In the genomic region with DNA sequence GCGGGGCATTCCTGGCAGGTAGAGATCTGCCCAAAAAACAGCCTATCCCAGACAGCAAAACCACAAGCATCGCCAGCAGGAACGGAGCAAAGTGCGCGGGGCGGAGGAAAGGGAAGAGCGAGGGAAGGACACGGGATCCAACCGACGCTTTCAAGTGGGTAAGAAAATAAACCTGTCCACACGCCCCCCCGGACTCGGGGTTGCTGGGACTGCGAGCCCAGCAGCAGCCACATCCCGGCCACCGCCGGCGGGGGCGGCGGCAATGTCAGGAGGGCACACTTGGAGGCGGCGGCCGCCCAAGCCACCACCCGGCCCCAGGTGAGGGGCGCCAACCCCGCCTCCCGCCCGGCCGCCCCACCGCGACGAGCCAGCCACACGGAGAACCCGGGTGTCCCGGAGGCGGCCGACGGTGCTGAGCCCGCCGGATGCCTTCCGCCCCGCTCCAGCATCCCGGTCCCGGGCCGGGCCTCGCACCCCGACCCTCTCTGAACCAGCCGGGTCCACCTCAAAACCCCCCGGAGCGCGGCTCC, we compare ENCODE assay signal across 8 mouse cellular contexts. TPM values are rescaled to one million over a fixed set of nuclear protein-coding genes. Genes with fewer than 3 reads are reported as not detected.
DNase-seq lines count a peak whose midpoint lies in the region; ATAC-seq and TF ChIP-seq lines count a peak whose summit lies in the region.

No protein-coding gene starts in this region.

- no peak for TF ChIP-seq CTCF in spleen, adult 2 months (IDR thresholded peaks at IDR 0.05; ENCODE audit: extremely low read depth, insufficient read depth, insufficient read length, insufficient replicate concordance)

- no peak for TF ChIP-seq POLR2A in spleen, adult 2 months (IDR thresholded peaks at IDR 0.05; ENCODE audit: low read depth, low read length)

- DNase-seq in gastrocnemius, adult 18-20 months (ENCODE audit: low spot score), result peak; percentile 17
- DNase-seq in gastrocnemius, postnatal 10 days, result no peak
- peak; percentile 65 for DNase-seq in adrenal gland, postnatal 14 days
- peak; percentile 12 to 16 for DNase-seq in left cerebral cortex, adult 8-10 months (ENCODE audit: low spot score in 2 of 2)
- peak; percentile 9 to 33 for DNase-seq in spleen, adult 2 months (ENCODE audit: low read depth in 1 of 2, low spot score in 2 of 2)

- H3K4me3 ChIP-seq in hindbrain, embryonic 15.5 days, result peak overlapping the region; percentile 95
- H3K4me3 ChIP-seq in macrophage (ENCODE audit: inconsistent target), result peak overlapping the region; percentile 55
- H3K4me3 ChIP-seq in spleen, adult 2 months (ENCODE audit: extremely low read depth, insufficient read depth, insufficient read length), result peak overlapping the region; percentile 90

- H3K9ac ChIP-seq in hindbrain, embryonic 15.5 days, result peak overlapping the region; percentile 86

- no peaks in the 10 kb centered on the region for H3K27me3 ChIP-seq in hindbrain, embryonic 15.5 days
- H3K27me3 ChIP-seq in spleen, adult 2 months (ENCODE audit: control insufficient read depth, insufficient read depth, low read length), result no peaks in the 10 kb centered on the region

- H3K36me3 ChIP-seq in hindbrain, embryonic 15.5 days, result no peaks in the 10 kb centered on the region
- H3K36me3 ChIP-seq in macrophage (ENCODE audit: inconsistent target), result no peaks in the 10 kb centered on the region
- no peaks in the 10 kb centered on the region for H3K36me3 ChIP-seq in spleen, adult 2 months (ENCODE audit: control insufficient read depth, insufficient read depth, low read length)

- WGBS in hindbrain, embryonic 15.5 days, result under 1% methylated on average over 37 of the region's 51 CpGs
- 1% methylated on average over 49 of the region's 51 CpGs for WGBS in macrophage (ENCODE audit: missing documents)
- WGBS in spleen, adult 2 months, result under 1% methylated on average over 47 of the region's 51 CpGs

- peak; percentile 7; the same call in 1 of the 2 replicates for ATAC-seq in erythroid progenitor cell, adult 5-6 weeks (replicated peaks; ENCODE audit: low FRiP score, poor library complexity, severe bottlenecking)
- ATAC-seq in hindbrain, embryonic 15.5 days (ENCODE audit: low FRiP score, low read depth), result peak; percentile 89

- H3K79me2 ChIP-seq in macrophage (ENCODE audit: inconsistent target), result no peaks in the 10 kb centered on the region

- no peaks in the 10 kb centered on the region for H3K9me3 ChIP-seq in hindbrain, embryonic 15.5 days

- H3K27ac ChIP-seq in hindbrain, embryonic 15.5 days (replicated peaks), result peak overlapping the region; percentile 66
- H3K27ac ChIP-seq in macrophage, result no peak overlapping the region
- peak overlapping the region; percentile 76 for H3K27ac ChIP-seq in spleen, adult 2 months (ENCODE audit: insufficient read depth, low read length)

- peak overlapping the region; percentile 76 for H3K4me2 ChIP-seq in hindbrain, embryonic 15.5 days

- peaks cover 10% of the 10 kb centered on the region for H3K4me1 ChIP-seq in hindbrain, embryonic 15.5 days (replicated peaks)
- no peaks in the 10 kb centered on the region; the same call in 1 of the 2 replicates for H3K4me1 ChIP-seq in spleen, adult 2 months (ENCODE audit: control insufficient read depth, insufficient read depth, insufficient read length)

RNA-seq across cellular contexts. Expression of gene Rabgap1l, which starts 0.8 kb away (rescaled TPM):
- total RNA-seq in gastrocnemius, adult 18-20 months (2021), result 10 to 100 TPM; 10.9 to 12.1 TPM
- total RNA-seq in gastrocnemius, postnatal 10 days (2021), result 10 to 100 TPM; 14.2 to 21.4 TPM
- total RNA-seq in adrenal gland, postnatal 14 days (2021), result 26.5 and 41.8 TPM in 2 replicates
- total RNA-seq in erythroid progenitor cell, adult 5-6 weeks (2015; ENCODE audit: low replicate concordance), result 124 and 151 TPM in 2 replicates
- 126 and 134 TPM in 2 replicates for total RNA-seq in erythroid progenitor cell, adult 5-6 weeks (2017; ENCODE audit: low replicate concordance)
- 28.3 and 30.3 TPM in 2 replicates for polyA plus RNA-seq in hindbrain, embryonic 15.5 days (2015; fragmentation: Nextera tagmentation; extraction: Ambion mirVana)
- 100 to 1,000 TPM; 202 to 244 (median 218) TPM for total RNA-seq in left cerebral cortex, adult 8-10 months (2022)
- total RNA-seq in macrophage (2018; cell fraction: chromatin; rRNA removed), result 100 to 1,000 TPM in 9 of 26 experiments, 10 to 100 TPM in 17; 31.2 to 148 (median 77.4) TPM
- total RNA-seq in macrophage (2018; cell fraction: cytosol; rRNA removed), result 10 to 100 TPM in 23 of 26 experiments, 1 to 10 TPM in 3; 8.2 to 22.2 (median 13.8) TPM
- total RNA-seq in macrophage (2018; cell fraction: nucleus; rRNA removed), result 10 to 100 TPM; 14.4 to 95.7 (median 43.8) TPM
- polyA plus RNA-seq in macrophage (2018), result 8.1 to 25.4 TPM (median 15.0 TPM) in 3 replicates
- polyA plus RNA-seq in spleen, adult 2 months (2012; rRNA removed), result 13.8 and 14.6 TPM in 2 replicates
